Mouse (Mus musculus): ENCODE data around the gene Scel. TPM values are rescaled to one million over a fixed set of nuclear protein-coding genes. Genes with fewer than 3 reads are reported as not detected.

Scel gene
- polyA plus RNA-seq, 1 experiment = not detected

- no peak overlapping the region for H3K4me3 ChIP-seq (ENCODE audit: insufficient read depth, low read depth, low read length)
- H3K4me1 ChIP-seq (ENCODE audit: control insufficient read depth, insufficient read depth, low read length) = no peaks in the 10 kb centered on the region
- TF ChIP-seq POLR2A (IDR thresholded peaks at IDR 0.05; ENCODE audit: insufficient read depth, low read depth, low read length) (no peak), CTCF (IDR thresholded peaks at IDR 0.05; ENCODE audit: insufficient read depth, low read depth, low read length) (no peak)
- WGBS = 95% methylated on average over 3 of the region's 3 CpGs
- H3K27ac ChIP-seq (ENCODE audit: insufficient read depth, low read depth, low read length) = no peak overlapping the region
Measured at GRCm38 (mm10) chr14:103477281-103477680, 35.9 kb upstream of the Scel start.

- Histone ChIP-seq H3K27ac (ENCODE audit: insufficient read depth, low read depth, low read length) (no peak overlapping the region), H3K4me1 (ENCODE audit: control insufficient read depth, insufficient read depth, low read length) (no peaks in the 10 kb centered on the region)
- WGBS = 81% methylated on average over 2 of the region's 2 CpGs
Measured at GRCm38 (mm10) chr14:103477959-103478358, 35.2 kb upstream of the Scel start.

GRCm38 (mm10) chr14:103479446-103479845 lies 33.7 kb upstream of the Scel start:
- Histone ChIP-seq H3K27ac (ENCODE audit: insufficient read depth, low read depth, low read length) (no peak overlapping the region), H3K4me3 (ENCODE audit: insufficient read depth, low read depth, low read length) (no peak overlapping the region), H3K4me1 (ENCODE audit: control insufficient read depth, insufficient read depth, low read length) (no peaks in the 10 kb centered on the region)
- no peak for TF ChIP-seq CTCF (IDR thresholded peaks at IDR 0.05; ENCODE audit: insufficient read depth, low read depth, low read length)
- no peak for TF ChIP-seq POLR2A (IDR thresholded peaks at IDR 0.05; ENCODE audit: insufficient read depth, low read depth, low read length)
- 66% methylated on average over 7 of the region's 7 CpGs for WGBS

More at GRCm38 (mm10) chr14:103477959-103478358, 35.2 kb upstream of the Scel start:
- no peak overlapping the region for H3K4me3 ChIP-seq (ENCODE audit: insufficient read depth, low read depth, low read length)
- TF ChIP-seq CTCF (IDR thresholded peaks at IDR 0.05; ENCODE audit: insufficient read depth, low read depth, low read length) (no peak), POLR2A (IDR thresholded peaks at IDR 0.05; ENCODE audit: insufficient read depth, low read depth, low read length) (no peak)

- no peak overlapping the region for H3K27ac ChIP-seq (ENCODE audit: insufficient read depth, low read depth, low read length)
- no peak overlapping the region for H3K4me3 ChIP-seq (ENCODE audit: insufficient read depth, low read depth, low read length)
- H3K4me1 ChIP-seq (ENCODE audit: control insufficient read depth, insufficient read depth, low read length) = peaks cover 2% of the 10 kb centered on the region
- TF ChIP-seq POLR2A (IDR thresholded peaks at IDR 0.05; ENCODE audit: insufficient read depth, low read depth, low read length) (no peak), CTCF (IDR thresholded peaks at IDR 0.05; ENCODE audit: insufficient read depth, low read depth, low read length) (no peak)
- WGBS = 93% methylated on average over 7 of the region's 7 CpGs
Measured at GRCm38 (mm10) chr14:103481514-103481913, 31.6 kb upstream of the Scel start.

GRCm38 (mm10) chr14:103485671-103486070 lies 27.5 kb upstream of the Scel start:
- peaks cover 2% of the 10 kb centered on the region for H3K4me1 ChIP-seq (ENCODE audit: control insufficient read depth, insufficient read depth, low read length)
- WGBS = 90% methylated on average over 8 of the region's 8 CpGs
- no peak for TF ChIP-seq CTCF (IDR thresholded peaks at IDR 0.05; ENCODE audit: insufficient read depth, low read depth, low read length)
- no peak for TF ChIP-seq POLR2A (IDR thresholded peaks at IDR 0.05; ENCODE audit: insufficient read depth, low read depth, low read length)
- H3K27ac ChIP-seq (ENCODE audit: insufficient read depth, low read depth, low read length) = no peak overlapping the region
- H3K4me3 ChIP-seq (ENCODE audit: insufficient read depth, low read depth, low read length) = no peak overlapping the region

DNA sequence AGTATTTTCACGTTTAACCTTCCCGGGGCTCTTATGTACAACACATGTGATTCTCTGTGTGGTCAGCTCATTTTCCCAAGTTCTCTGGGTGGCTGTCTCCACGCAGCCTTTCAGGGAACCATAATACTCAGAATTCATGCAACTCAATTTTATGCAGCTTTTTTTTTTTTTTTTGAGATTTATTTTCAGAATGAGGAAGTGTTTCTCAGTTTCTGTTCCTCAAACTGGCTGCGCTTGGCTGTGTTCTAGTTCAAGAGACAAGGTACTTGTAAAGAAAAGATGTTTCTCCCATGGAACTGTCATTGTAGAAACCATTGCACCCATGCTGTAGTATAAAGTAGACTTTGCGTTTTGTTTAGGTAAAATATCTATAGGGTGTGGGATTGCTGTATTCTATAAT lies 26.2 kb upstream of the Scel start:
- TF ChIP-seq POLR2A (IDR thresholded peaks at IDR 0.05; ENCODE audit: insufficient read depth, low read depth, low read length) (no peak), CTCF (IDR thresholded peaks at IDR 0.05; ENCODE audit: insufficient read depth, low read depth, low read length) (no peak)
- H3K27ac ChIP-seq (ENCODE audit: insufficient read depth, low read depth, low read length) = no peak overlapping the region
- WGBS = 93% methylated on average over 5 of the region's 5 CpGs
- H3K4me3 ChIP-seq (ENCODE audit: insufficient read depth, low read depth, low read length) = no peak overlapping the region
- peaks cover 2% of the 10 kb centered on the region for H3K4me1 ChIP-seq (ENCODE audit: control insufficient read depth, insufficient read depth, low read length)

DNA sequence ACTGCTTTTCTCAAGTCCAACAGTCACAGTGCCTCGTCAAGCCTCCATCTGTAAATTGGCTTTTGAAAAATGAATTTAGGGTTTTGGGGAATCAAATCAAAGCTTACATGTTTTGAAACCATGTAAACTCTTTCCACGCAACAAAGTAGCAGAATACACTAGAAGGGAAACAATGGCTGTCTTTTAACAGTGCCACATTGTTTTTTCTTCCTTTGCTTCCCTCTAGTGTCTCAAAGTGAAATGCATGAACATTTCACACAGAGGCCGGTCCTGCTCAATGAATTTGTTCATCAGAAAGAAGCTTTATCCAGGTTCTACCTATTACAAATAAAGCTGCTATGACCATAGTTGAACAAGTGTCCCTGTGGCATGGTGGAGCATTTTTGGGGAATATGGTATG lies 24.5 kb upstream of the Scel start:
- no peak overlapping the region for H3K27ac ChIP-seq (ENCODE audit: insufficient read depth, low read depth, low read length)
- no peak overlapping the region for H3K4me3 ChIP-seq (ENCODE audit: insufficient read depth, low read depth, low read length)
- TF ChIP-seq POLR2A (IDR thresholded peaks at IDR 0.05; ENCODE audit: insufficient read depth, low read depth, low read length) (no peak), CTCF (IDR thresholded peaks at IDR 0.05; ENCODE audit: insufficient read depth, low read depth, low read length) (no peak)
- peaks cover 2% of the 10 kb centered on the region for H3K4me1 ChIP-seq (ENCODE audit: control insufficient read depth, insufficient read depth, low read length)
- 41% methylated on average over 3 of the region's 3 CpGs for WGBS

DNA sequence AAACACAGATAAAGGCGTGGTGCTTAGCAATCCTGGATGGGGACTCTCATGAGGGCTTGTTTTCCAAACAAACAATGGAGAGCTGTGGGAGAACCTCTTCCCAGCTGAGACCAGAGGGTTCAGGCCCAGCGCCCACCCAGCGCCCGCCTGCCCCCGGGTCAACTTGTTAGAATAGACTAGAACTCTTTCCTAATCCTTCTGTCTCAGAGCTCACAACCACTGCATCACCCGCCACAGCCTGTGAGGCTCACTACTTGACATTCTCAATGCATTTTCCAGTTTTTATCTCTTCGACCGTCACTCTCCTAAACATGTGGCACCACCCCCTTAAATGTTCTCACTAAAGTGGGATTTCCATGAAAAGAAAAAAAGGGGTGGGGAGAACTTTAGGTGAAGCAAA lies 14.9 kb upstream of the Scel start:
- TF ChIP-seq POLR2A (IDR thresholded peaks at IDR 0.05; ENCODE audit: insufficient read depth, low read depth, low read length) = no peak
- no peak for TF ChIP-seq CTCF (IDR thresholded peaks at IDR 0.05; ENCODE audit: insufficient read depth, low read depth, low read length)
- H3K4me3 ChIP-seq (ENCODE audit: insufficient read depth, low read depth, low read length) = no peak overlapping the region
- WGBS = 82% methylated on average over 8 of the region's 8 CpGs
- H3K4me1 ChIP-seq (ENCODE audit: control insufficient read depth, insufficient read depth, low read length) = 0 out of 2 replicates have a peak, but pooled peaks cover 6% of the 10 kb centered on the region
- no peak overlapping the region for H3K27ac ChIP-seq (ENCODE audit: insufficient read depth, low read depth, low read length)

- TF ChIP-seq CTCF (IDR thresholded peaks at IDR 0.05; ENCODE audit: insufficient read depth, low read depth, low read length) (no peak), POLR2A (IDR thresholded peaks at IDR 0.05; ENCODE audit: insufficient read depth, low read depth, low read length) (no peak)
- Histone ChIP-seq H3K4me1 (ENCODE audit: control insufficient read depth, insufficient read depth, low read length) (0 out of 2 replicates have a peak, but pooled peaks cover 6% of the 10 kb centered on the region), H3K27ac (ENCODE audit: insufficient read depth, low read depth, low read length) (no peak overlapping the region), H3K4me3 (ENCODE audit: insufficient read depth, low read depth, low read length) (no peak overlapping the region)
- WGBS = 87% methylated on average over 5 of the region's 5 CpGs
Measured at GRCm38 (mm10) chr14:103498613-103499012, 14.5 kb upstream of the Scel start.

GRCm38 (mm10) chr14:103499060-103499459 lies 14.1 kb upstream of the Scel start:
- Histone ChIP-seq H3K4me3 (ENCODE audit: insufficient read depth, low read depth, low read length) (no peak overlapping the region), H3K4me1 (ENCODE audit: control insufficient read depth, insufficient read depth, low read length) (0 out of 2 replicates have a peak, but pooled peaks cover 6% of the 10 kb centered on the region), H3K27ac (ENCODE audit: insufficient read depth, low read depth, low read length) (no peak overlapping the region)
- 50% methylated on average over 1 of the region's 1 CpGs for WGBS
- no peak for TF ChIP-seq POLR2A (IDR thresholded peaks at IDR 0.05; ENCODE audit: insufficient read depth, low read depth, low read length)
- TF ChIP-seq CTCF (IDR thresholded peaks at IDR 0.05; ENCODE audit: insufficient read depth, low read depth, low read length) = no peak

Measured in olfactory bulb, adult 2 months (tissue).